Mouse (Mus musculus) heart, embryonic 14.5 days (tissue): ENCODE data around the gene Kat5. TPM values are rescaled to one million over a fixed set of nuclear protein-coding genes. Genes with fewer than 3 reads are reported as not detected.

Experiments used
- ATAC-seq: fragments of 200-750 bp; cut with Nextera tagmentation; 2 replicates; pipeline ENCODE4 v1.8.0; 2017; ENCODE audit warnings: low read depth, moderate TSS enrichment; ENCODE audit not compliant: insufficient number of reproducible peaks, insufficient read depth, low FRiP score
- H3K27ac ChIP-seq, 2 experiments: fragments of 200-500 bp in 1 of 2; fragments of 300-500 bp in 1 of 2; sonication (generic) in 1 of 2; replicated peaks in 1 of 2; 2 replicates each; pipeline ENCODE4 v1.5.1; 2012 to 2014; ENCODE audit warnings: low read depth in 2 of 2, low read length in 2 of 2, control low read depth in 1 of 2, mild to moderate bottlenecking in 1 of 2, mixed read lengths in 1 of 2; ENCODE audit not compliant: control insufficient read depth in 1 of 2, insufficient read depth in 1 of 2
- H3K27me3 ChIP-seq: fragments of 300-500 bp; sonication (generic); 2 replicates; pipeline ENCODE4 v1.6.1; 2014; ENCODE audit warnings: mild to moderate bottlenecking, low read length, control low read depth; ENCODE audit not compliant: control insufficient read depth, insufficient read depth
- H3K36me3 ChIP-seq: fragments of 300-500 bp; sonication (generic); 2 replicates; pipeline ENCODE4 v1.6.1; 2014; ENCODE audit warnings: mild to moderate bottlenecking, control low read depth, low read length, mixed read lengths; ENCODE audit not compliant: control insufficient read depth, insufficient read depth
- H3K4me1 ChIP-seq, 2 experiments: fragments of 200-500 bp in 1 of 2; fragments of 300-500 bp in 1 of 2; sonication (generic) in 1 of 2; 2 replicates each; pipeline ENCODE4 v1.6.1; 2012 to 2014; ENCODE audit warnings: low read length in 2 of 2, control low read depth in 1 of 2, mixed read lengths in 1 of 2; ENCODE audit not compliant: control insufficient read depth in 2 of 2, insufficient read depth in 2 of 2
- H3K4me2 ChIP-seq: fragments of 300-500 bp; sonication (generic); 2 replicates; pipeline ENCODE4 v1.6.1; 2014; ENCODE audit warnings: mild to moderate bottlenecking, low read length
- H3K4me3 ChIP-seq, 2 experiments: fragments of 200-500 bp in 1 of 2; fragments of 300-500 bp in 1 of 2; sonication (generic) in 1 of 2; 2 replicates each; pipeline ENCODE4 v1.5.1; 2012 to 2014; ENCODE audit warnings: low read length in 2 of 2, mild to moderate bottlenecking in 2 of 2, control low read depth in 1 of 2, low read depth in 1 of 2, moderate library complexity in 1 of 2; ENCODE audit not compliant: control insufficient read depth in 1 of 2, insufficient read depth in 1 of 2
- H3K9ac ChIP-seq: fragments of 300-500 bp; sonication (generic); 2 replicates; pipeline ENCODE4 v1.6.1; 2014; ENCODE audit warnings: mild to moderate bottlenecking, low read length
- H3K9me3 ChIP-seq: fragments of 300-500 bp; sonication (generic); 2 replicates; pipeline ENCODE4 v1.6.1; 2016; ENCODE audit warnings: low read length, control low read depth; ENCODE audit not compliant: control insufficient read depth
- WGBS: fragments of 180-500 bp; shearing (Covaris S2); extraction: QIAGEN DNeasy Blood & Tissue Kit; methylation state at CpG from one replicate; pipeline ENCODE4 v1.1.7; 2014; 5-methylcytosine and 5-hydroxymethylcytosine counted together
- polyA plus RNA-seq: library from polyadenylated mRNA; unstranded; fragments of >200 nt; fragmentation: Nextera tagmentation; extraction: Ambion mirVana; gene quantifications from 2 replicates; pipeline ENCODE4 v1.2.1, GENCODE M21; 2014

Kat5 gene
- polyA plus RNA-seq, 1 experiment from 2014 or later: 20.0 TPM

DNA sequence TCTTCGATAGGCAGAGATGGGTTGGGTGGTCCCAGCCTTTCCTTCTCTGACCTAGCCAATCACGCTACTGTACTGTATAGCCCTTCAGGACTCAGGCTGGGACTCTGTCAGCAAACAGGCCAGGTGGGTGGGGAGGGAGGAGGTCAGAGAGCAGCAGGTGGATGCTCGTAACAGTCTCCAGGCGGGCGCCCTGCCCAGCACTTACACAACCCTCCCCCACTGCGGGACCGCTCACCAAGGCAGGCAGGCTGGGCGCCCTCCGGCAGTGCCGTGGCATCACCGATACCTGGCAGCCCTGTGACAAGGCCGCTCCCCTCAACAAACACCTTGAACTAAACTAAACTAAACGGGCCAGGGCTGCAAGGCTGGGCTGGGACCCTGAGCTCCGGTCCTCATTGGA is 55.8 kb downstream of the Kat5 start:
- Histone ChIP-seq H3K4me2 (no peak overlapping the region), H3K4me1 (no peaks in the 10 kb centered on the region), H3K27ac (no peak overlapping the region), H3K36me3 (no peaks in the 10 kb centered on the region), H3K9me3 (no peaks in the 10 kb centered on the region), H3K4me3 (no peak overlapping the region), H3K27me3 (peaks cover 36% of the 10 kb centered on the region), H3K9ac (no peak overlapping the region)
- no peak for ATAC-seq
- WGBS: 82% methylated on average over 14 of the region's 14 CpGs

DNA sequence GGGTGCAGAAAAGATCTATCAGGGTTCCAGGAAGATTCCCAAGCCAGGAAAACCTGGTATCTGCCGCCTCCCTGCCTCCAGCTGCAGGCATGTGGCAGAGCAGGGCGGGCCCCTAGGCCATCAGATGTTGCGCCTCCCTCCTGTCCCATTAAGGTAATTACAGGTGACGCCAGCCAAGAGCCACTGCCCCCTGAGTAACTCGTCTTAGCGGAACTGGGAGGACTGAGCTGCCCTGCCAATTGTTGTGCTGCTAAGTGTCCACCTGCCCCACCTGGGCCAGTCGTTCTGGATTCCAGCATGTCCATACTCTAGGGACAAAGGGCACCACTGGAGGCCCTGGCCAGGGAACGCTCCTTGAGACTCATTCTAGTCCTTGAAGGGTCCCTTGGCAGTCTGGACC is 56.2 kb downstream of the Kat5 start:
- Histone ChIP-seq H3K36me3 (no peaks in the 10 kb centered on the region), H3K27ac (no peak overlapping the region), H3K4me2 (no peak overlapping the region), H3K9ac (no peak overlapping the region), H3K4me3 (no peak overlapping the region), H3K9me3 (no peaks in the 10 kb centered on the region), H3K4me1 (no peaks in the 10 kb centered on the region), H3K27me3 (peaks cover 32% of the 10 kb centered on the region)
- 59% methylated on average over 8 of the region's 8 CpGs for whole genome bisulfite sequencing
- no peak for ATAC-seq

Other genes with a start within 250 kb of the Kat5 start
- 37.4 and 42.1 TPM in 2 replicates for gene Eif1ad, start 243.5 kb downstream of the Kat5 start, polyA plus RNA-seq
- 453 and 486 TPM in 2 replicates for gene Banf1, start 243.1 kb downstream of the Kat5 start, polyA plus RNA-seq
- 39.5 and 39.6 TPM in 2 replicates for gene Sart1, start 221.5 kb downstream of the Kat5 start, polyA plus RNA-seq
- gene Tsga10ip, start 207.7 kb downstream of the Kat5 start, polyA plus RNA-seq: 1.6 and 3.0 TPM in 2 replicates
- 154 and 178 TPM in 2 replicates for gene Drap1, start 185.3 kb downstream of the Kat5 start, polyA plus RNA-seq
- gene AI837181, start 185.1 kb downstream of the Kat5 start, polyA plus RNA-seq: 23.7 and 35.0 TPM in 2 replicates
- gene Fosl1, start 162.7 kb downstream of the Kat5 start, polyA plus RNA-seq: not detected in 2 replicates
- gene Ccdc85b, start 152.3 kb downstream of the Kat5 start, polyA plus RNA-seq: 9.0 and 10.4 TPM in 2 replicates
- gene Fibp, start 149.6 kb downstream of the Kat5 start, polyA plus RNA-seq: 101 and 120 TPM in 2 replicates
- 0.84 and 1.4 TPM in 2 replicates for gene Ctsw, start 141.7 kb downstream of the Kat5 start, polyA plus RNA-seq
- gene Efemp2, start 136.3 kb downstream of the Kat5 start, polyA plus RNA-seq: 60.8 and 68.9 TPM in 2 replicates
- 36.6 and 37.5 TPM in 2 replicates for gene Mus81, start 121.8 kb downstream of the Kat5 start, polyA plus RNA-seq
- gene Cfl1, start 119.8 kb downstream of the Kat5 start, polyA plus RNA-seq: 1,876 and 1,886 TPM in 2 replicates
- gene 1700020D05Rik, start 106.5 kb downstream of the Kat5 start, polyA plus RNA-seq: 0.20 TPM in 2 replicates
- 16.5 and 17.9 TPM in 2 replicates for gene Snx32, start 99.7 kb downstream of the Kat5 start, polyA plus RNA-seq
- gene Ovol1, start 49.6 kb downstream of the Kat5 start, polyA plus RNA-seq: 0.09 TPM in 1 of 2 replicates, not detected in the other
- 2.5 and 3.0 TPM in 2 replicates for gene Ap5b1, start 42.2 kb downstream of the Kat5 start, polyA plus RNA-seq
- gene Rnaseh2c, start 8.4 kb downstream of the Kat5 start, polyA plus RNA-seq: 68.8 and 78.5 TPM in 2 replicates
- gene Rela, start 27.2 kb upstream of the Kat5 start, polyA plus RNA-seq: 35.1 and 36.9 TPM in 2 replicates
- 16.7 and 17.2 TPM in 2 replicates for gene Sipa1, start 53.5 kb upstream of the Kat5 start, polyA plus RNA-seq
- gene Map3k11, start 78.5 kb upstream of the Kat5 start, polyA plus RNA-seq: 16.7 and 22.4 TPM in 2 replicates
- gene Pcnx3, start 78.7 kb upstream of the Kat5 start, polyA plus RNA-seq: 15.3 and 17.3 TPM in 2 replicates
- 0.26 and 0.27 TPM in 2 replicates for gene Kcnk7, start 94.1 kb upstream of the Kat5 start, polyA plus RNA-seq
- gene Ehbp1l1, start 116.1 kb upstream of the Kat5 start, polyA plus RNA-seq: 66.5 and 67.1 TPM in 2 replicates
- gene Fam89b, start 119.4 kb upstream of the Kat5 start, polyA plus RNA-seq: 86.1 and 89.5 TPM in 2 replicates
- 35.7 and 39.0 TPM in 2 replicates for gene Ltbp3, start 130.7 kb upstream of the Kat5 start, polyA plus RNA-seq
- gene Scyl1, start 161.2 kb upstream of the Kat5 start, polyA plus RNA-seq: 56.9 and 62.3 TPM in 2 replicates